Mouse (Mus musculus) c-Kit-positive CD71-positive TER-119-positive erythroid progenitor cells, embryonic 14.5 days (primary cell): ENCODE measurements around the gene Pin4.

Experiments used
- DNase-seq: peaks from one replicate; pipeline ENCODE4 v3.0.0-alpha.2; 2013; ENCODE audit warnings: low spot score

The Pin4 gene

DNA sequence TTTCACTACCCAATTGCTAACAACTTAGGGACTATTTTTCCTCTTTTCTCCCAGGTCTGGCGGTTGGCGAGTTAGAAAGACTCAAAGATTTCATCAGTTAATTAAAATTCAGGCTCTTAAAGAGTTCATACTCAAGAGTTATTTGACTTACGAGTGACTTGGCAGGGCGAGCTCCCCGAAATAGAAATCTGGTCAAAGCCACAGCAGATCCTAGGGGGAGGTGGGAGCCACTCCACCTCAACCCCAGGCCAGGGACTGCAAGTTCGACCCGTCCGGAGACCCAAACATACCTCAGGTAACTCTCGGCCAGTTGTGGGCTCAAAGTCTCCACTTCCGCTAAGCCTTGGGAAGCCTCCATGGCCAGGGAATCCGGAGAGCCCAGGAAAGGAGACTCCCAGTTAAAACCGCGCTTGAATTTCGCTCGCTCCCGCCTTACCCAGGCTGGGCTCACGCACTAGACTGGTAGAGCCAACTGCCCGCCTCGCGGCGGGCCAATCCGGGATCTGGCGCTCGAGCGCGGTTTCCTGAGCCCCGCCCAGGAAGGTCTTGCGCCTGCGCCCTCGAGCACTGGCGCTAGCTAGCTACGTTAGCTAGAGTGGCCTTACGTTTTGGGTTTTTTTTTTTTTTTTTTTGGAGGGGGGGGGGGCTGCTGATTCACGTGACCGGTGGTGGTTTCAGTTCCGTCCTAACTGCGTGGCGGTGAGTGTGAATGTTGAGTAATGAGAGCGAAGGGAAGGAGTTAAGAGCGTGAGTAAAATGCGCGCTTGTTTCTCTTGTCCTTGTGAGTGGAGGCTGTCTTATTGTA lies 37.6 kb downstream of the Pin4 start, which contains the start of gene Ercc6l:
Gene Ercc6l (minus strand): TSS at position 474 of the 805 bp plus-strand sequence.
- peak; percentile 85 for DNase-seq

DNA sequence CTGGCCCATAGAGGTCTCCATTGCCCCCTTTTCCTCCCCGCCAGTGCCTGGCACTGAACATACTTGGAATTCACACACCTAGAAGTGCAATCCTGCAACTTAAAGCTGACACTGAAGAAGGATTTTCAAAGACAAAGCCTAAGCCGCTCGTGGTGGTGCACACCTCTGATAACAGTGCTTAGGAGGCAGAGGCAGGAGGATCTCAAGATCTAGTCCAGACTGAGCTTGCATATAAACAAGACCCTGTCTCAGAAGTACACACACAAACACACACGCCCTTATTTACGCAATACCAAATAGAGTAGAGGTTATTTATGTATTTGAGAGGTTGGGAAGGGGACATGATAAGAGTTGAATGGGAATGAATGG lies 38.2 kb downstream of the Pin4 start:
- DNase-seq, result no peak

DNA sequence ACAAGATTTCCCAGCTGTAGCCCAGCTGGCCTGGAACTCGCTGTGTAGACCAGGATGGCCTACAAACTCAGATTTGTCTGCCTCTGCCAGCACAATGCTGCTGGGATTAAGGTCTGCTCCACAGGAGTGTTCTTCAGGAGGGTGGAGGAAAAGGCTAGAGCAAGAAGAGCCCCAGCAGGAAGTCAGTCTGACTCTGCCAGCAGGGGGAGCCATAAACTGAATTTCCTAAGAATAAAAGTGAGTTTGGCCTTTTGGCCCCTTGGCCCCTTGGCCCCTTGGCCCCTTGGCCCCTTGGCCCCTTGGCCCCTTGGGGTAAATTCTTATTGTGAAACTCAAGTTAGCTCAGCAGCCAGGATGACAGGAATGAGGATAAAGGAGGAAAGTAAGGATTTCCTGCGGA lies 40.5 kb downstream of the Pin4 start:
- DNase-seq, result peak; percentile 42

DNA sequence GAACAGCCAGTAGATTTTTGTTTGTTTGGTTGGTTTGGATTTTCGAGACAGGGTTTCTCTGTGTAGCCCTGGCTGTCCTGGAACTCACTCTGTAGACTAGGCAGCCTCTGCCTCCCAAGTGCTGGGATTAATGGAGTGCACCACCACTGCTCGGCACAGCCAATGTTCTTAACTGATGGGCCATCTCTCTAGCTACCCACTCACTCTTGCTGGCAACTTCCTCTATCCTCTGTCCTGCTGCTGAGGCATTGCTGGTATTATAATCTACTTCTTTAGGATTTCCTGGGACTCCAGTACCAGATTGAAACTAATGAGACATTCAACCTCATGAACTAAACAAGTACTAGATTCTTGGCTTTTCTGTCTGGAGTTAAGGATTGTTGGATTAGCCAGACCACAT lies 41.3 kb downstream of the Pin4 start:
- DNase-seq, result no peak

DNA sequence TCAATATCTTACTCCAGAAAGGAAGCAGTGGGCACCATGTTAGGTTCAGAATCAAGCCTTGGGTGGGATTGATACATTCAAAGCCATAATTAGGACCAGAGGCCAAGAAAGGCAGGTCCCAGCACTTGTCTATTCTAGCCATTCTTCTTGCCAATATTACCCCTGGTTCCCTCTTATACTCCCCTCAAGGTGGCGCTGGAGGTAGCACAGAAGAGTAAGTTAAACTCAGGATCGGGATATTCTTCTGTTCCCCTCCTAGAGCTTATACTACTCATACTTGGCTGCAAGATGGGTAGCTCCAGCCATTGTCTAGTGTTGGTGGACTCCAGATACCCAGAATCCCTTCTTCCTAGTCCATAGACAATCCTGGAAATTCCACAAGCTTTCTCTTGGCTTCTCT lies 43.8 kb downstream of the Pin4 start:
- DNase-seq, result no peak

DNA sequence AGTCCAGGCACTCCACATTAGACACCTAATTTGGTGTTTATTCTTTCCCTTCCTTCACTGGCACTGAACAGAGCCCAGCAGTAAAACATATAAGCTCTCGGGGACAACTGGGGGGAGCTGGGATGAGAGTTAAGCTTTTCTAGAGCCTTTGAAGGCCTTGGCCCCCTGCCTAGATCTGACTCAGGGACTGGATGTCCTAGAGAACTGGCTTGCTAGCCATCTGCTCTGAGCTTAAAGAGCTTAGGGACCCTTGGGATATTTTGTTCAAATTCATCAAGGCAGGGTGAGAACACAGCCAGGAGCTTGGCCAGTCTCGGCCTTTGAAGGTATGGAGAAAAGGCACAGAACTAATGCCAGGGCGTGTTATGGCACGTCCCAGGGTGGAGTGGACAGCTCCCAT lies 44.3 kb downstream of the Pin4 start:
- no peak for DNase-seq

DNA sequence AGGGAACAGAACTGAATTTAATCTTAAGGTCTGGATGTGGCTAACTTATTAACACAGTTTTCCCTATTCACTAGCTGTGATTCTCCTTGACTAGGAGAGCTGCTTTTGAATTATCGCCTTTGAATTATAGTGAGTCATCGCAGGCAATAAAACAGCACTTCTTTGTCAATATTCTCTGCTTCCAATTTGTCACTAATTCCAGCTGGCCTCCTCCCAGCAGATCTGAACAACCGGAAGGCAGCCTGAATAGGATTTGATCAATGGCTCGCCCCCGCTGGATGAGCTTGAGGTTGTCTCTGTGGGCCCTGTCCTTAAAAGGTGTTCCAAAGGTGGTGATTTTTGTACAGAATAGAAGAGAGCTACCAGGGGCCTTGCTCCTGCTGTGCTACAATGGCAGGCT lies 47.3 kb downstream of the Pin4 start:
- DNase-seq, result no peak

DNA sequence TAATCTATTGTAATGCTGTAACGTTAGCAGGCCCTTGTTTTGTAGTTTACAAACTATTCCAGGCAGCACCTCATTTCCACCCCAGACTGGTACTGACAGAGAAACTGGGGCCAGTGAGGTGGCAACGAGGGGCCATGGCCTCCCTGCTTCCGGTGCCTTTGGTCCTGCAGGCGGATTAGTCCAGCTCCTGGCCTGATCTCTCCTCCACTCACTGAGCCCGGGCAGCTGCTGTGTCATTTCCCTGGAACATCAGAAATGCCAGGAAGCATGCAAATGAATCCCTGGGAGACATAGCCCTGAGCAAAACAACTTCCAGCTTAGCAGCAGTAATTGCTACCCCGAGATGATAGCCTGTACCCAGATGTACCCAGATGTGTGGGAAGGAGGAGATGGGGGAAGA lies 47.7 kb downstream of the Pin4 start:
- no peak for DNase-seq

DNA sequence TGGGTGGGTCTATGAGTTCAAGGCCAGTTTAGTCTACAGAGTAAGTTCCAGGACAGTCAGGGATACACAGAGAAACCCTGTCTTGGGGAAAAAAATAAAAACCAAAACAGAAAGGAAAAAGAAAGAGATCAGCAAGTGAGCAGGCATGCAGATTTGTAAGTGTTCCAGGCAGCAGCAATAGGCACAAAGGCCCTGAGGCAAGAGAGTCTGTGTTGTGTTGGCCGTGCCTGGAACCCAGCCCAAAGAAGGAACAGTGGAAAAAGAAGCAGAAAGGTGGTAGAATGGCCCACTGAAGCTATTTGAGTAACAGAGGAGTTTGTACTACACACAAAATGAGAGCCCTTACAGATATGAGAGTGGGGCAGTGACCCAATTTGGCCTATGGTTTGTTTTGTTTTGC lies 50.5 kb downstream of the Pin4 start:
- DNase-seq, result no peak

DNA sequence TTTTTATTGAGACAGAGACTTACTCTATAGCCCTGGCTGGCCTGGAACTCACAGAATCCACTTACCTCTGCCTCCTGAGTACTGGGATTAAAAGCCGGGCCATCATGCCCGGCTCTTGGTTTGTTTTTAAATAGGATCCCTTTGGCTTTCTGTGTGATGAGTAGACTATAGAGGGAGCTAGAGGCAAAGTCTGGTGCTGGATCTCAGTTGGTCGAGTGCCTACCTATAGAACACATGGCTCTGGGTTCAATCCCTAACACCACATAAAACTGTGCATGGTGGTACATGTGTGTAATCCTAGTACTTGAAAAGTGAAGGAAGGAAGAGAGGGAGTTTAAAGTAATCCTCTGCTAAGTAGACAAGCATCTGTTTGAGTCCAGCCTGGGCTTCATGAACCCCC lies 50.9 kb downstream of the Pin4 start:
- DNase-seq, result no peak

DNA sequence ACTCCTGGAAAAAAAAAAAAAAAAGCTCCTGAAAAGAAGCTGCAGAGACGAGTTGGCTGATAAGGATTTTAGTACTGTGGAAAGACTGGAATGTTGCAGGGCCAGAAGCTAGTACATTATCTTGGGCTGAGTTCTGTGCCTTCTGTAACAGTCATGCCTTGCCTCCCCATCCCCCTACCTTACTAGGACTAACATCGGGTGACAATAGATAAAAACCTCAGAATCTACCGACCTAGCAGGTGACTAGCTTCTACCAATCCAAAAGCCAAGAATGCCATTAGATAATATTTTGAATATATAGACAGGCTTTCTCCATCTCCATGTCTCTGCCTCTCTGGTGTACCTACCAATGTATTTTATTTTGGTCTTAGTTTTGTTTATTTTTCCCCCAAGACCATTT lies 51.7 kb downstream of the Pin4 start:
- DNase-seq, result peak; percentile 39

DNA sequence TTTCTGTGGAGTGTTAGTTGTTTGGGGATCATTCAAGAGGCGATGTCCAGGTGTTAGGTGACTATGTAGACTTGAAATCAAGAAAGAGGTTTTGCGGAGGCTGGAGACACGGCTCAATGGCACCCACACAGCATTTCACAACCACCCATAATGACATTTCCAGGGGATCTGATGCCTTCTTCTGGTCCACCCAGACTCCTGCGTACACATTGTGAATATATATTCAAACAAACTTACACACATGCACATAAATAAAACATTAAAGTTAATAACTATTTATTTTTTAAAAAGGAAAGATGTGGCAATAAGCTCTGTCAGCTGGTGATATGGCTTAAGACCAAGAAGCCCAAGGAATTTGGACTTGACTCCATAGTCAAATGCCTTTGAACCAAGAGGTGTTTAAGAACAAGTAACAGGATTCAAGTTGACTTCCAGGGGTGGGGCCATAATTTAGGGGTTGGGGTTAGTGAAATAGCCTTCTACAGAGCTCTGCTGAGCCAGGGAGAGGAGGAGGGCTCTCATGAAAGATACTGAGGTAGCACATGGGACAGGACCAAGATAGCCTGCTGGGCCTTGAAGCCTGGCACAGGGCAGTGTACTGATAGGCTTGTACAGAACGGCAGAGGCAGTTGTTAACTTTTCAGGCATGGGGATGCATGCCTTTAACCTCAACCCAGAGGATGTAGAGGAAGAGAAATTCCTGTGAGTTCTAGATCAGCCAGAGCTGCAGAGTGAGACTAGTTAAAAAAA lies 56.5 kb downstream of the Pin4 start:
- no peak for DNase-seq
